Mouse (Mus musculus) midbrain, embryonic 11.5 days (tissue): ENCODE data around the gene Haus3. TPM values are rescaled to one million over a fixed set of nuclear protein-coding genes. Genes with fewer than 3 reads are reported as not detected.

ENCODE experiments used
- ATAC-seq: fragments of 200-750 bp; cut with Nextera tagmentation; 2 replicates; pipeline ENCODE4 v1.8.0; 2017; ENCODE audit warnings: moderate TSS enrichment, moderate library complexity; ENCODE audit not compliant: low FRiP score
- DNase-seq: peaks from one replicate; pipeline ENCODE4 v3.0.0; 2015; ENCODE audit warnings: low spot score; ENCODE audit errors: missing footprints
- H3K27ac ChIP-seq: fragments of 300-500 bp; sonication (generic); 2 replicates; pipeline ENCODE4 v1.5.1; 2014; ENCODE audit warnings: low read depth, low read length
- H3K27me3 ChIP-seq: fragments of 300-500 bp; sonication (generic); 2 replicates; pipeline ENCODE4 v1.6.1; 2014; ENCODE audit warnings: mild to moderate bottlenecking, low read length, moderate library complexity, mixed read lengths; ENCODE audit not compliant: control insufficient read depth, insufficient read depth
- H3K36me3 ChIP-seq: fragments of 300-500 bp; sonication (generic); 2 replicates; pipeline ENCODE4 v1.6.1; 2014; ENCODE audit warnings: mild to moderate bottlenecking, low read length, moderate library complexity, mixed read lengths; ENCODE audit not compliant: control insufficient read depth, insufficient read depth
- H3K4me1 ChIP-seq: fragments of 300-500 bp; sonication (generic); 2 replicates; pipeline ENCODE4 v1.6.1; 2014; ENCODE audit warnings: low read length; ENCODE audit not compliant: control insufficient read depth, insufficient read depth
- H3K4me2 ChIP-seq: fragments of 300-500 bp; sonication (generic); 2 replicates; pipeline ENCODE4 v1.6.1; 2014; ENCODE audit warnings: mild to moderate bottlenecking, moderate library complexity
- H3K4me3 ChIP-seq: fragments of 300-500 bp; sonication (generic); 2 replicates; pipeline ENCODE4 v1.5.1; 2014; ENCODE audit warnings: low read depth, low read length
- H3K9ac ChIP-seq: fragments of 300-500 bp; sonication (generic); 2 replicates; pipeline ENCODE4 v1.6.1; 2014; ENCODE audit warnings: low read length
- H3K9me3 ChIP-seq: fragments of 300-500 bp; sonication (generic); 2 replicates; pipeline ENCODE4 v1.6.1; 2016; ENCODE audit warnings: low read length; ENCODE audit not compliant: control insufficient read depth
- WGBS: fragments of 180-500 bp; shearing (Covaris S2); extraction: QIAGEN DNeasy Blood & Tissue Kit; methylation state at CpG from one replicate; pipeline ENCODE4 v1.1.7; 2014; 5-methylcytosine and 5-hydroxymethylcytosine counted together
- polyA plus RNA-seq: library from polyadenylated mRNA; unstranded; fragments of >200 nt; fragmentation: Nextera tagmentation; extraction: Ambion mirVana; gene quantifications from 2 replicates; pipeline ENCODE4 v1.2.1, GENCODE M21; 2014

Haus3 gene
- polyA plus RNA-seq, 1 experiment from 2014 or later = 47.7 TPM

GRCm38 (mm10) chr5:34191021-34191420, 21.7 kb upstream of the Haus3 start:
- ATAC-seq (no peak), DNase-seq (no peak)
- Histone ChIP-seq H3K9ac (no peak overlapping the region), H3K27me3 (no peaks in the 10 kb centered on the region; the same call in 1 of the 2 replicates), H3K27ac (no peak overlapping the region), H3K36me3 (no peaks in the 10 kb centered on the region), H3K4me3 (no peak overlapping the region), H3K9me3 (no peaks in the 10 kb centered on the region), H3K4me2 (no peak overlapping the region), H3K4me1 (peaks cover 13% of the 10 kb centered on the region)
- WGBS = 58% methylated on average over 4 of the region's 4 CpGs

GRCm38 (mm10) chr5:34189521-34189920, 20.2 kb upstream of the Haus3 start:
- ATAC-seq (no peak), DNase-seq (no peak)
- no peaks in the 10 kb centered on the region; the same call in 1 of the 2 replicates for H3K27me3 ChIP-seq
- no peak overlapping the region for H3K9ac ChIP-seq
- no peaks in the 10 kb centered on the region for H3K9me3 ChIP-seq
- no peak overlapping the region for H3K4me3 ChIP-seq
- H3K36me3 ChIP-seq = no peaks in the 10 kb centered on the region
- H3K4me2 ChIP-seq = no peak overlapping the region
- peaks cover 13% of the 10 kb centered on the region for H3K4me1 ChIP-seq
- 80% methylated on average over 1 of the region's 1 CpGs for WGBS
- H3K27ac ChIP-seq = no peak overlapping the region

DNA sequence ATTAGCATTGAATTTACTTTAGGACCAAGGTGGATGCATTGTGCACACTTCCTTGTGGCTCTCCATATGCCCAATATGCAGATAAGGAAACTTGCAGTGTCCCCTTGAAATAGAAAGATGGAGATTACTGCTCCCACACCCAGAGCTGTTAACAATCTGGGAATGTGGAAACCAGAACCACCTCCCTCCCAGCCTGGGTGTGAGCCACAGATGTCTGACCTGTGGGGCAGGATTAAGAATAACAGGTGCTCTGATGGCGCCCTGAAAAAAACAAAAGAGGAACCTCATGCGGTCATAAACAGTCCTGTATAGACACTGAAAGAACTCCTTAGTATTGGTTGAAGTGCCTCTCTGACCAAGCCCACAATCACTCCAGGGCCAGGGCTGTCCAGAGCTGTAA, 19.5 kb upstream of the Haus3 start:
- H3K9ac ChIP-seq = no peak overlapping the region; the same call in 1 of the 2 replicates
- no peaks in the 10 kb centered on the region for H3K9me3 ChIP-seq
- ATAC-seq (no peak), DNase-seq (no peak)
- peak overlapping the region; percentile 95; the same call in 1 of the 2 replicates for H3K4me2 ChIP-seq
- no peak overlapping the region for H3K4me3 ChIP-seq
- H3K27ac ChIP-seq = no peak overlapping the region
- H3K27me3 ChIP-seq = no peaks in the 10 kb centered on the region; the same call in 1 of the 2 replicates
- H3K36me3 ChIP-seq = no peaks in the 10 kb centered on the region
- WGBS = 82% methylated on average over 2 of the region's 2 CpGs
- H3K4me1 ChIP-seq = peaks cover 13% of the 10 kb centered on the region

DNA sequence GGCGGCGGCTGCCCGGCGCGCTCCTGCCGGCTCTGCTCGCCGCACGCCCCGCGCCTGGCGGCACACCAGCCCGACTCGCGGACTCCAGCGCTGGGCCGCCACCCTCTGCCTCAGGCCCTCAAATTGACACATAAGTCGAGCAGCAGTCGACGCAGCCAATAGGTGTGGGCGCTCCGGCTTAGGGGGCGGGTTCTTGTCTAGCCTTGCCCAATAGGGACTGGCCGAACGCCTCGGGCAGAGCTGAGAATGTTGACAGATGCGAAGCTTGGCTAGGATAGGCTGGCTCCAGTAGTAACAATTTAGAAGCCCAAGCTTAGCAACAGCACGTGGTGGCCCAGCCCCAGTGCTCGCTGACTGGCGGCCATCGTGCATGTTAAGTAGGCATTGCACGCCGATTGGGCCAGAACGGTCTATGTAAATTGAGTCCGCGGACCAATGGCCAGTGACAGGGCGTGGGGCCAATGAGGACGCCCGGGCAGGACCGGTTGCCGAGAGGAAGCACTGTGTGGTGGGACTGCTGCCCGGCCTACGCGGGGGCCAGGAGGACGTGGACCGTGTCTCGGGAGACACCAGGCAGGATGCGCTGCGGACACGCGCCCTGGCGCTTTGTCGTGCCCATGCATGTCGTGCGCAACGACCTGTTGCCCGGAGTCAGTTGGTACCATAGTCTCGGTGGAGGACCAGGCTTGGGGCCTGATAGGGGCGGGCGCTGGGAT, 18.4 kb upstream of the Haus3 start, which contains the start of gene Mxd4:
Gene Mxd4, minus strand, starts transcription at position 120 of the 716 bp plus-strand sequence.
- peak within 1 kb of the TSS; percentile 75 for H3K9ac ChIP-seq
- peak within 1 kb of the TSS; percentile 74 for H3K4me3 ChIP-seq
- H3K27ac ChIP-seq = peak within 1 kb of the TSS; percentile 60
- WGBS = under 1% methylated on average over 60 of the region's 60 CpGs
- ATAC-seq (peak; percentile 99), DNase-seq (peak; percentile 99)
- H3K36me3 ChIP-seq = no peaks in the 10 kb centered on the region
- peak within 1 kb of the TSS; percentile 95 for H3K4me2 ChIP-seq
- H3K27me3 ChIP-seq = no peaks in the 10 kb centered on the region; the same call in 1 of the 2 replicates
- no peaks in the 10 kb centered on the region for H3K9me3 ChIP-seq
- H3K4me1 ChIP-seq = peaks cover 16% of the 10 kb centered on the region

DNA sequence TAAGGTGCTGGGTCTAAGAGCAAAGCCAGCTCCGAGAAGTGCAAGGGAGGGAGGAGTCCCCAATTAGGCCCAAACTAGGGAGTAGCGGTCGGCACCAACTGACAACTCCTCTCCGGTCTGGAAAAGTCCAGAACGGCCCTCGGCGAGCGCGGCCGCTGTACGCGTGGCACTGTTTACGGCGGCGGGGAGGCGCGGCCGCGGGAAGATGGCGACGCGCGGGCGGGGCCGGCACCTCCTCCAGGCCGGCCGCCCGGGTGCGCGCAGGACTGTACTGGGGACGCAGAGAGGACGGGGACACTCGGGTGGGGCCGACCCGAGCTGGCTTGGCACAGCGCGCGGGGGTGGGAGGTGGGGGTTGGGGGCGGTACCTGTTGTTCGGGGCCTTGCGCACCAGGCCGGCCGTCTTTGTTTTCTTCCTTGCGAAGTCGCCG, 17.6 kb upstream of the Haus3 start:
- Histone ChIP-seq H3K27ac (peak overlapping the region; percentile 60), H3K4me1 (peaks cover 16% of the 10 kb centered on the region), H3K27me3 (no peaks in the 10 kb centered on the region; the same call in 1 of the 2 replicates), H3K9ac (peak overlapping the region; percentile 75), H3K4me2 (peak overlapping the region; percentile 95), H3K9me3 (no peaks in the 10 kb centered on the region), H3K4me3 (peak overlapping the region; percentile 74), H3K36me3 (no peaks in the 10 kb centered on the region)
- under 1% methylated on average over 44 of the region's 46 CpGs for WGBS
- ATAC-seq = peak; percentile 10
- DNase-seq = peak; percentile 94

DNA sequence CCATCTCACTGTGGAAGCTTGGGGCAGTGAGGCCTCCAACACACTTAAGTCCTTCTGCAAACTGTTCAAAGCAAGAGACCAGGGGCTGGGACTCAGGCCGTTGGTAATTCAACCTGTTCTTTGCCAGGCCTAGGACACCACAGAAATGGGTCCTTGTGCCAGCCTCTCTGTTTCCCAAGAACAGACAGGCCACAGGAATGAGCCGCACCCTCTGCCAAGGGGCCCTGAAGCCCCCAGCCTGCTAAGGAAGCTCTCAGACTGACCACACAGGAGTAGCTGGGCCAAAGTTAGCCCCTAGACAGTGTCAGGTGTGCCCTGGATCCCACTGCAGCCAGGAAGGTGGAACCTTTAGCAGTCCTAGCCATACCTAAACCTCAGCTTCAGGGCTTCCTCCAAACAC, 17.1 kb upstream of the Haus3 start:
- DNase-seq (no peak), ATAC-seq (no peak)
- WGBS = 63% methylated on average over 2 of the region's 2 CpGs
- Histone ChIP-seq H3K4me2 (peak overlapping the region; percentile 95), H3K9me3 (no peaks in the 10 kb centered on the region), H3K4me1 (peaks cover 16% of the 10 kb centered on the region), H3K27ac (no peak overlapping the region), H3K27me3 (no peaks in the 10 kb centered on the region; the same call in 1 of the 2 replicates), H3K9ac (peak overlapping the region; percentile 75), H3K4me3 (peak overlapping the region; percentile 74), H3K36me3 (no peaks in the 10 kb centered on the region)

- ATAC-seq = no peak
- no peak overlapping the region for H3K9ac ChIP-seq
Measured at GRCm38 (mm10) chr5:34185791-34186190, 16.5 kb upstream of the Haus3 start.

DNA sequence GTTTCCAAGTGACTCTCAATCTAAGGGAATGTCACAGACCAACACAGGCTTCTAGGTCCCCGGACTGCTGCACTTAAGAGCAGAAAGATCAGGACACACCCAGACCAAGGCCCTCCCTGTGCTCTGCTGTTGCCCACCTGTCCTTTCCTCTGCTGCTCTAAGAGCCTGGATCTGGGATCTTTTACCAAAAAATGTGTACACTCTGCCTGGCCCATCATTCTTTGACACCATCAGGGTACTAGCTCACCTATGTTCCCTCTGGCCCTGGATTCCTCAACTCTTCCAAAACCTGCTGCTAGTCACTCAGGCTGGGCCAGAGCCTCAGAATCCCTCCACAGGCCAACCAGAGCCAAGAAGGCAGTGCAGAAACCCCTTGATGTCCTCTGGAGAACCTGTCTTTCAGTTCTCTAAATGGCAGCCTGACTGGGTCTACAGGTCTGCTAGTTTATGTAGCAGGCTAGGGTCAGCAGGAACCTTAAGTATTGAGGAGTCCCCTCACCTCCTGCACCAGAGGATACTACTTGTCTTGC, 15.8 kb upstream of the Haus3 start:
- WGBS = 84% methylated on average over 1 of the region's 1 CpGs
- ATAC-seq = no peak
- Histone ChIP-seq H3K27ac (no peak overlapping the region), H3K36me3 (no peaks in the 10 kb centered on the region), H3K27me3 (no peaks in the 10 kb centered on the region; the same call in 1 of the 2 replicates), H3K4me3 (no peak overlapping the region), H3K9ac (no peak overlapping the region), H3K4me2 (no peak overlapping the region), H3K4me1 (peaks cover 16% of the 10 kb centered on the region), H3K9me3 (no peaks in the 10 kb centered on the region)
- DNase-seq = no peak

More at GRCm38 (mm10) chr5:34185791-34186190, 16.5 kb upstream of the Haus3 start:
- Histone ChIP-seq H3K4me2 (peak overlapping the region; percentile 95), H3K9me3 (no peaks in the 10 kb centered on the region), H3K36me3 (no peaks in the 10 kb centered on the region), H3K4me3 (no peak overlapping the region), H3K4me1 (peaks cover 16% of the 10 kb centered on the region), H3K27ac (no peak overlapping the region), H3K27me3 (no peaks in the 10 kb centered on the region; the same call in 1 of the 2 replicates)
- no peak for DNase-seq

DNA sequence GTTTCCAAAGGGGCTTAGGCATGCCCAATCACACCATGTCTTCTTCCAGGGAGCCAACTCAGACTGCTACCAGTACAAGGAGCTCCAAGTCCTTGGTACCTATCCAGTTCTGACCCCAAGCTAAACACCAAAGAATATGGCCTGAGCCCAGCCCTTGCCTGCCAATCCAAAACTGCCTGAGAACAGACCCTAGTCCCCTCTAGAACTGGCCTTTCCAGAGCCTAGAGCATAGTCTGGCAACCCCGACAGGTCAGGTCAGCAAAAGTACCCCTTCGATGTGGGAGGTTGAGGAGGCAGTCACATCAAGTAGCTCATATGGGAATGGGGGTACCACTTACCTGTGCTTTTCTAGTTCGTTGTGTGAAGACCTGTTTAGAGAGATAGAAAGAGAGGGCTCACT, 14.6 kb upstream of the Haus3 start:
- no peak for ATAC-seq
- WGBS = 88% methylated on average over 3 of the region's 3 CpGs
- Histone ChIP-seq H3K4me3 (no peak overlapping the region), H3K27ac (no peak overlapping the region), H3K27me3 (no peaks in the 10 kb centered on the region), H3K36me3 (no peaks in the 10 kb centered on the region), H3K9me3 (no peaks in the 10 kb centered on the region), H3K9ac (no peak overlapping the region), H3K4me1 (peaks cover 16% of the 10 kb centered on the region), H3K4me2 (no peak overlapping the region)
- no peak for DNase-seq
